Comparison of ENCODE assay signal across 30 mouse cellular contexts in the genomic region with DNA sequence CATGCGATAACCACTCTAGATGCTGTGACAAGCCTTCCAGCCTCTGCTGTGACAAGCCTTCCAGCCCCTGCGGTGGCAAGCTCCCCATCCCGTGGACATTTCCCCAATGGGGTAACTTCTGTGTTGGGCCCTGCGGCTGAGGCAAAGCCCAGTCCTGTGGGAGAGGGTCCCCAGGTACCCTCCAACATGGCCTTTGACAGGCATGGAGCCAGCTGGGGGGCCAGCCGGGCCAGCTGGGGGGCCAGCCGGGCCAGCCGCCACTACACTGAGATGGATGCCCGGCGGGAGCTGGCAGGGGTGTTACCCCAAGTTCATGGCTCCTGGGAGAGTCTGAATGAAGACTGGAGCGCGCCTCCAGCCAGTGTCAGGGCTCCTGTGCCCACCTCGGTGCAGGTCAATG. TPM values are rescaled to one million over a fixed set of nuclear protein-coding genes. Genes with fewer than 3 reads are reported as not detected.
DNase-seq lines count a peak whose midpoint lies in the region; ATAC-seq and TF ChIP-seq lines count a peak whose summit lies in the region.
"Had no signal": no experiment of that assay in that cellular context is flagged by ENCODE, and none has a peak within 500 bp of the region (broad histone marks: within the 10 kb centered on the region; RNA-seq: fewer than 3 reads in every experiment).

No protein-coding gene starts in this region.

- no peak overlapping the region for H3K4me2 ChIP-seq in kidney, embryonic 15.5 days
- H3K4me2 ChIP-seq in stomach, embryonic 14.5 days (replicated peaks; ENCODE audit: low read depth, low read length) = no peak overlapping the region
- H3K4me2 ChIP-seq: forebrain, embryonic 12.5 days; liver, embryonic 11.5 days; neural tube, embryonic 15.5 days had no signal

- H3K4me1 ChIP-seq in kidney, embryonic 15.5 days = peaks cover 65% of the 10 kb centered on the region
- H3K4me1 ChIP-seq in E14TG2a.4 (replicated peaks; ENCODE audit: low read depth, low read length) = peaks cover 76% of the 10 kb centered on the region
- peaks cover 32% of the 10 kb centered on the region for H3K4me1 ChIP-seq in stomach, embryonic 14.5 days (ENCODE audit: control insufficient read depth, insufficient read depth, low read length)

- no peak overlapping the region for H3K9ac ChIP-seq in kidney, embryonic 15.5 days
- no peak overlapping the region for H3K9ac ChIP-seq in stomach, embryonic 14.5 days (replicated peaks; ENCODE audit: low read depth, low read length)
- H3K9ac ChIP-seq: forebrain, embryonic 12.5 days; neural tube, embryonic 15.5 days had no signal

- TF ChIP-seq CTCF in E14TG2a.4 (conservative IDR thresholded peaks at IDR 0.05; ENCODE audit: low read length) = no peak

- no peak overlapping the region for H3K4me3 ChIP-seq in kidney, embryonic 15.5 days (replicated peaks)
- H3K4me3 ChIP-seq in E14TG2a.4 (replicated peaks; ENCODE audit: low read length) = peak overlapping the region; percentile 26; the same call in 1 of the 2 replicates
- no peak overlapping the region for H3K4me3 ChIP-seq in stomach, embryonic 14.5 days (ENCODE audit: low read depth, low read length)
- H3K4me3 ChIP-seq: forebrain, embryonic 12.5 days; myocyte; neural tube, embryonic 15.5 days had no signal

- H3K36me3 ChIP-seq in kidney, embryonic 15.5 days = peaks cover 25% of the 10 kb centered on the region
- no peaks in the 10 kb centered on the region for H3K36me3 ChIP-seq in E14TG2a.4 (ENCODE audit: insufficient read depth, low read length)
- H3K36me3 ChIP-seq in stomach, embryonic 14.5 days (ENCODE audit: control insufficient read depth, insufficient read depth, low read length) = peaks cover 27% of the 10 kb centered on the region; the same call in 1 of the 2 replicates
- H3K36me3 ChIP-seq: forebrain, embryonic 12.5 days; neural tube, embryonic 15.5 days had no signal

- H3K27ac ChIP-seq in kidney, embryonic 15.5 days = peak overlapping the region; percentile 78
- peak overlapping the region; percentile 72 for H3K27ac ChIP-seq in stomach, embryonic 14.5 days (ENCODE audit: low read length)
- H3K27ac ChIP-seq: forebrain, embryonic 12.5 days; neural tube, embryonic 15.5 days had no signal

- 88% methylated on average over 12 of the region's 12 CpGs for WGBS in kidney, embryonic 15.5 days
- 73% methylated on average over 12 of the region's 12 CpGs for WGBS in stomach, embryonic 14.5 days

- no peak for ATAC-seq in kidney, embryonic 15.5 days (replicated peaks; ENCODE audit: low FRiP score)
- ATAC-seq in stomach, embryonic 14.5 days (ENCODE audit: insufficient number of reproducible peaks, insufficient read depth, low FRiP score, low read depth) = no peak
- ATAC-seq: CD4-positive, CD25-positive, alpha-beta regulatory T cell, adult 4 months; inflammation-experienced regulatory T-cells, adult 6 months; lung, postnatal 0 days had no signal

- peaks cover 4% of the 10 kb centered on the region; the same call in 1 of the 2 replicates for H3K27me3 ChIP-seq in kidney, embryonic 15.5 days
- H3K27me3 ChIP-seq in E14TG2a.4 (ENCODE audit: insufficient read depth, low read length) = peaks cover 21% of the 10 kb centered on the region
- no peaks in the 10 kb centered on the region for H3K27me3 ChIP-seq in stomach, embryonic 14.5 days (ENCODE audit: control insufficient read depth, insufficient read depth, low read length)

- no peaks in the 10 kb centered on the region for H3K9me3 ChIP-seq in kidney, embryonic 15.5 days (replicated peaks)
- H3K9me3 ChIP-seq in E14TG2a.4 (ENCODE audit: low read length) = no peaks in the 10 kb centered on the region
- H3K9me3 ChIP-seq in stomach, embryonic 14.5 days (ENCODE audit: control insufficient read depth, low read depth, low read length) = no peaks in the 10 kb centered on the region
- H3K9me3 ChIP-seq: forebrain, embryonic 12.5 days; neural tube, embryonic 15.5 days had no signal

- peak; percentile 11 for DNase-seq in adrenal gland, postnatal 10 days
- DNase-seq in adrenal gland, adult (ENCODE audit: inconsistent age in 2 of 2, low spot score in 1 of 2) = no peak
- no peak for DNase-seq in kidney, postnatal 10 days
- DNase-seq in ovary, postnatal 36 days (ENCODE audit: low spot score) = no peak
- no peak for DNase-seq in testis, postnatal 10 days (ENCODE audit: low spot score)
- DNase-seq: cerebellum, adult 11 months; cerebellum, postnatal 14 days; embryo, embryonic 11 days; gastrocnemius, postnatal 25 days; kidney, postnatal 36 days; left cerebral cortex, postnatal 4 days; retina, postnatal 1 day; right cerebral cortex, postnatal 4 days had no signal

RNA-seq across cellular contexts. Expression of gene Lgals2, which starts 5.8 kb away (rescaled TPM):
- 1 to 10 TPM; 1.8 to 5.1 TPM for total RNA-seq in adrenal gland, postnatal 10 days (2021)
- polyA plus RNA-seq in kidney, embryonic 15.5 days (2015; fragmentation: Nextera tagmentation; extraction: Ambion mirVana) = 0.60 and 1.8 TPM in 2 replicates
- polyA plus RNA-seq in stomach, embryonic 14.5 days (2014; fragmentation: Nextera tagmentation; extraction: Ambion mirVana) = 30.0 and 39.7 TPM in 2 replicates
- total RNA-seq: gastrocnemius, postnatal 25 days; layer of hippocampus, postnatal 14 days; left cerebral cortex, postnatal 4 days; megakaryocyte-erythroid progenitor cell, adult 5-6 weeks; MEL had no signal
- polyA plus RNA-seq: CD4-positive, CD25-positive, alpha-beta regulatory T cell, adult 4 months; forebrain, embryonic 12.5 days; heart, embryonic 14.5 days; hindbrain, embryonic 11.5 days; inflammation-experienced regulatory T-cells, adult 6 months; neural tube, embryonic 15.5 days had no signal

RNA-seq across cellular contexts. Expression of gene Cdc42ep1, which starts 7.1 kb away (rescaled TPM):
- total RNA-seq in adrenal gland, postnatal 10 days (2021) = 10 to 100 TPM; 40.9 to 48.6 TPM
- 46.2 and 51.1 TPM in 2 replicates for polyA plus RNA-seq in kidney, embryonic 15.5 days (2015; fragmentation: Nextera tagmentation; extraction: Ambion mirVana)
- 40.7 and 41.7 TPM in 2 replicates for polyA plus RNA-seq in stomach, embryonic 14.5 days (2014; fragmentation: Nextera tagmentation; extraction: Ambion mirVana)
- total RNA-seq: megakaryocyte-erythroid progenitor cell, adult 5-6 weeks had no signal
- polyA plus RNA-seq: CD4-positive, CD25-positive, alpha-beta regulatory T cell, adult 4 months; inflammation-experienced regulatory T-cells, adult 6 months had no signal

RNA-seq across cellular contexts. Expression of gene Gga1, which starts 27.5 kb away (rescaled TPM):
- 10 to 100 TPM; 48.8 to 50.6 TPM for total RNA-seq in adrenal gland, postnatal 10 days (2021)
- 49.5 and 55.5 TPM in 2 replicates for polyA plus RNA-seq in kidney, embryonic 15.5 days (2015; fragmentation: Nextera tagmentation; extraction: Ambion mirVana)
- 38.2 and 40.4 TPM in 2 replicates for polyA plus RNA-seq in stomach, embryonic 14.5 days (2014; fragmentation: Nextera tagmentation; extraction: Ambion mirVana)

RNA-seq across cellular contexts. Expression of gene Card10, which starts 46.6 kb away (rescaled TPM):
- 10 to 100 TPM; 12.0 to 12.4 TPM for total RNA-seq in adrenal gland, postnatal 10 days (2021)
- polyA plus RNA-seq in kidney, embryonic 15.5 days (2015; fragmentation: Nextera tagmentation; extraction: Ambion mirVana) = 9.1 and 9.5 TPM in 2 replicates
- polyA plus RNA-seq in stomach, embryonic 14.5 days (2014; fragmentation: Nextera tagmentation; extraction: Ambion mirVana) = 6.5 and 7.6 TPM in 2 replicates
- total RNA-seq: megakaryocyte-erythroid progenitor cell, adult 5-6 weeks; MEL had no signal
- polyA plus RNA-seq: CD4-positive, CD25-positive, alpha-beta regulatory T cell, adult 4 months had no signal

RNA-seq across cellular contexts. Expression of gene Gm49510, which starts 50.0 kb away (rescaled TPM):
- total RNA-seq in adrenal gland, postnatal 10 days (2021) = not detected
- polyA plus RNA-seq in kidney, embryonic 15.5 days (2015; fragmentation: Nextera tagmentation; extraction: Ambion mirVana) = 0.14 and 0.60 TPM in 2 replicates
- polyA plus RNA-seq in stomach, embryonic 14.5 days (2014; fragmentation: Nextera tagmentation; extraction: Ambion mirVana) = 0.21 TPM in 1 of 2 replicates, not detected in the other
- total RNA-seq: adrenal gland, adult 18-20 months; left cerebral cortex, postnatal 4 days; megakaryocyte-erythroid progenitor cell, adult 5-6 weeks had no signal
- polyA plus RNA-seq: brain, embryonic 14.5 days; CD4-positive, CD25-positive, alpha-beta regulatory T cell, adult 4 months; forebrain, embryonic 12.5 days; heart, embryonic 14.5 days; inflammation-experienced regulatory T-cells, adult 6 months; neural tube, embryonic 15.5 days had no signal

Comparison
In these comparisons a context has a peak if more than half of its experiments do, and no peak if none do; other contexts are left out.
1. RNA of gene Lgals2, which starts 5.8 kb away (polyA plus RNA-seq): 30.0 to 39.7 TPM in stomach, embryonic 14.5 days; 0.60 to 1.8 TPM in kidney, embryonic 15.5 days; every median in the first group is over 10 times any median in the second.